Mouse (Mus musculus) midbrain, embryonic 13.5 days (tissue): ENCODE data around the gene Alg3. TPM values are rescaled to one million over a fixed set of nuclear protein-coding genes. Genes with fewer than 3 reads are reported as not detected.
A peak's percentile ranks its signal among the peaks of the same experiment; 100 is the strongest.

Source experiments
- ATAC-seq: fragments of 200-750 bp; cut with Nextera tagmentation; 2 replicates; pipeline ENCODE4 v1.8.0; 2017; ENCODE audit warnings: mild to moderate bottlenecking, moderate TSS enrichment, moderate library complexity
- H3K27ac ChIP-seq: fragments of 300-500 bp; sonication (generic); 2 replicates; pipeline ENCODE4 v1.5.1; 2015; ENCODE audit warnings: inconsistent platforms, mild to moderate bottlenecking, moderate library complexity
- H3K27me3 ChIP-seq: fragments of 300-500 bp; sonication (generic); 2 replicates; pipeline ENCODE4 v1.6.1; 2015; ENCODE audit warnings: mild to moderate bottlenecking, inconsistent platforms
- H3K36me3 ChIP-seq: fragments of 300-500 bp; sonication (generic); 2 replicates; pipeline ENCODE4 v1.6.1; 2015; ENCODE audit warnings: mild to moderate bottlenecking, inconsistent platforms
- H3K4me1 ChIP-seq: fragments of 300-500 bp; sonication (generic); replicated peaks from 2 replicates; pipeline ENCODE4 v1.6.1; 2015; ENCODE audit warnings: inconsistent platforms
- H3K4me2 ChIP-seq: fragments of 300-500 bp; sonication (generic); replicated peaks from 2 replicates; pipeline ENCODE4 v1.6.1; 2015; ENCODE audit warnings: moderate library complexity, mild to moderate bottlenecking, inconsistent platforms
- H3K4me3 ChIP-seq: fragments of 300-500 bp; sonication (generic); replicated peaks from 2 replicates; pipeline ENCODE4 v1.5.1; 2015; ENCODE audit warnings: mild to moderate bottlenecking, inconsistent platforms
- H3K9ac ChIP-seq: fragments of 300-500 bp; sonication (generic); replicated peaks from 2 replicates; pipeline ENCODE4 v1.6.1; 2015; ENCODE audit warnings: mild to moderate bottlenecking, inconsistent platforms
- H3K9me3 ChIP-seq: fragments of 300-500 bp; sonication (generic); 2 replicates; pipeline ENCODE4 v1.6.1; 2016; ENCODE audit warnings: mild to moderate bottlenecking, inconsistent platforms
- WGBS: fragments of 180-500 bp; shearing (Covaris S2); methylation state at CpG from one replicate; pipeline ENCODE4 v1.1.7; 2015; 5-methylcytosine and 5-hydroxymethylcytosine counted together
- polyA plus RNA-seq: library from polyadenylated mRNA; unstranded; fragments of >200 nt; fragmentation: Nextera tagmentation; extraction: Ambion mirVana; gene quantifications from 2 replicates; pipeline ENCODE4 v1.2.1, GENCODE M21; 2015

Gene Alg3
- polyA plus RNA-seq, result 40.6 and 43.5 TPM in 2 replicates

DNA sequence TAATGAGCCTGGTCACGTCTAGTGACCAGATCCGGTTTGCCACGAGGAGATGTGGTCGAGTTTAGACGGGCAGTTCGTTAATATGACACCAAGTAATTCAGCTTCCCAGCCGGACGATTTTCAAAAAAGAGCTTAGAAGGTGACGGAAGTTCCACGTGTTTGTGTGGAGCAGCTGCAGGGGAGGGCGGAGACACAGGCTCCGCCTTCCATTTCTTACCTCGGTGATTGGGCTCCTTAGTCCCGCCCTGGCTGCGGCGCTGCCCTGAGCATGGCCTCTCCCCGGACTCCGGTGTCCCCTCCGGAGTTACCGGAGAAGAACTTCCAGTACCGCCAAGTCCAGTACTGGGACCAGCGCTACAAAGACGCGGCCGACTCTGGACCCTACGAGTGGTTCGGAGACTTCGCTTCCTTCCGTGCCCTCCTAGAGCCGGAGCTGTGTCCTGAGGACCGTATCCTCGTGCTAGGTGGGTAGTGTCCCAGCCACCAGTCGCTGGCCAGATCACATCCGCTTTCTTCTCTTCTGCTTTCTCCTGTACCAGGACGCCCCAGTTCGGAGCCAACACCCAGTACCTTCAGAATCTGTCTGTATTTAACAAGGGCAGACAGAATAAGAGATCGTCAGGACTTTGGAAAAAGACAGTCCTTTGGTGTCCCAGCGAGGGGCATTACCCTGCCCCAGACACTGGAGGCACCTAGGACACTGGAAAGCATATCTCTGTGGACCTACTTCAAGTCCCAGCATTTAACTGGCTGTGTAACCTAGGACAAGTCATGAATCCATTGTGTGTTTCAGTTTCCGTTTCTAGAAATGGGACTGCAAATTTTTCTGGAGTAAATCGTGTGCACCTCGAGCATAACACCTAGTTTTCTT lies at the start of gene Alg3, which contains the start of the genes Eef1akmt4 and Gm49333:
Gene Alg3, minus strand, starts transcription at position 379 of the 871 bp plus-strand sequence.
Gene Eef1akmt4, plus strand, starts transcription at position 237 of the 871 bp plus-strand sequence.
Gene Gm49333, plus strand, starts transcription at position 254 of the 871 bp plus-strand sequence.
- H3K4me1 ChIP-seq, result peaks cover 32% of the 10 kb centered on the region
- H3K4me2 ChIP-seq, result peak within 1 kb of the TSS; percentile 91
- peak within 1 kb of the TSS; percentile 69 for H3K4me3 ChIP-seq
- WGBS, result 2% methylated on average over 41 of the region's 41 CpGs
- peak within 1 kb of the TSS; percentile 86 for H3K9ac ChIP-seq
- H3K36me3 ChIP-seq, result peaks cover 17% of the 10 kb centered on the region
- no peaks in the 10 kb centered on the region for H3K27me3 ChIP-seq
- no peaks in the 10 kb centered on the region for H3K9me3 ChIP-seq
- peak; percentile 96 for ATAC-seq
- peak within 1 kb of the TSS; percentile 86 for H3K27ac ChIP-seq

DNA sequence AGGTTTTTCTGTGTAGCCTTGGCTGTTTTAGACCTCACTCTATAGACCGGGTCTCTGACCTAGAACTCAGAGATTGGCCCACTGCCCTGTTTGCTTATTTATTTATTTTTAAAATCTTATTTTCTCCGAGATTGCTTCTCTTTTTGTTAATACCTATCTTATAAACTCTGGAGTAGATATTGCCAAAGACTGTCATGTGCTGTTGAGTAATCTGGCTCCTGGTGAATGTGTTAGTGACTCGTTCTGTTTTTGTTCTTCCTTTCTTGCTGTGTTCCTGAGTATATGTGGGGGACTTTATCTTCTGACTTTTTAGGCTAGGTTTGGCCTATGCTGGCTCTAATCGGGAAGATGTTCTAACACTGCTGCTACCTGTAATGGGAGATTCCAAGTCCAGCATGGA lies 46.1 kb upstream of the Alg3 start:
- Histone ChIP-seq H3K36me3 (peaks cover 83% of the 10 kb centered on the region), H3K9me3 (no peaks in the 10 kb centered on the region), H3K27ac (no peak overlapping the region), H3K4me1 (peaks cover 10% of the 10 kb centered on the region), H3K9ac (no peak overlapping the region), H3K27me3 (no peaks in the 10 kb centered on the region), H3K4me3 (no peak overlapping the region), H3K4me2 (no peak overlapping the region)
- 96% methylated on average over 4 of the region's 4 CpGs for WGBS
- no peak for ATAC-seq

DNA sequence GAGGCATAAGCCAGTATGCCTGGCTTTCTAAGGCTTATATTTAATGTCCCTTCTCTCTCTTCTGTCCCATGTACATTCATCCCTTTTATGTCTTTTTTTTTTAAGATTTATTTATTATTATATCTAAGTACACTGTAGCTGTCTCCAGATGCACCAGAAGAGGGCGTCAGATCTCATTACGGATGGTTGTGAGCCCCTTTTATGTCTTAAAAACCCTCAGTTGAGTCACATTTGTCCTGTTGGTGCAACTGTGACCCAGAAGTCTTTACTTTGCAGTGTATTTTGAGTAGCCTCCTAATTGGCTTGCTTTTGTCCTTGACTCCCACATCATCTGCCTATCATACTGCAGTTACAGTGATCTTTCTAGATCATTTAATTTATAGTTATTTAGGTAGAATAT lies 41.8 kb upstream of the Alg3 start:
- H3K4me1 ChIP-seq, result peaks cover 22% of the 10 kb centered on the region
- H3K9ac ChIP-seq, result no peak overlapping the region; the same call in 1 of the 2 replicates
- peak overlapping the region; percentile 81 for H3K4me2 ChIP-seq
- no peak overlapping the region for H3K27ac ChIP-seq
- H3K4me3 ChIP-seq, result 0 out of 2 replicates have a peak overlapping the region, but pooled peaks have one; percentile 90
- H3K36me3 ChIP-seq, result peaks cover 41% of the 10 kb centered on the region
- no peak for ATAC-seq
- H3K9me3 ChIP-seq, result no peaks in the 10 kb centered on the region
- no peaks in the 10 kb centered on the region for H3K27me3 ChIP-seq
- 62% methylated on average over 2 of the region's 2 CpGs for WGBS

DNA sequence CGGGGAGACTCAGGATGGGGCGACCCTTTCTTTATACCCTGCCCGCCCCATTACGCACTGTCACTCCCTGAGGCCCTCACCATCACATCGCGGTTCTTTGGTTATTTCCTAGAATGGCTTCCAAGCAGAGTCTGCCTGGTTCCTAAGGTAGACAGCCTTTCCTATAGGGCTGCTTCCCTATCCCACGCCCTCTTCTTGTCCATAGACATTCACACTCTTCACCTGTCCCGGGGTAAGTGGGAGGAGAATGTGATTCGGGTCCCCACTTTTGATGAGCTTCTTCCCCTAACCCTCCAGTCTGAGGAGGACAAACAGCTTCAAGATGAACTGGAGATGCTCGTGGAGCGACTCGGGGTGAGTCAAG lies 40.4 kb upstream of the Alg3 start:
- ATAC-seq, result no peak
- WGBS, result 13% methylated on average over 12 of the region's 12 CpGs
- no peaks in the 10 kb centered on the region for H3K9me3 ChIP-seq
- no peaks in the 10 kb centered on the region for H3K27me3 ChIP-seq
- peak overlapping the region; percentile 81 for H3K4me2 ChIP-seq
- H3K4me1 ChIP-seq, result peaks cover 22% of the 10 kb centered on the region
- peak overlapping the region; percentile 90 for H3K9ac ChIP-seq
- H3K4me3 ChIP-seq, result peak overlapping the region; percentile 90
- peaks cover 27% of the 10 kb centered on the region for H3K36me3 ChIP-seq
- H3K27ac ChIP-seq, result peak overlapping the region; percentile 73

DNA sequence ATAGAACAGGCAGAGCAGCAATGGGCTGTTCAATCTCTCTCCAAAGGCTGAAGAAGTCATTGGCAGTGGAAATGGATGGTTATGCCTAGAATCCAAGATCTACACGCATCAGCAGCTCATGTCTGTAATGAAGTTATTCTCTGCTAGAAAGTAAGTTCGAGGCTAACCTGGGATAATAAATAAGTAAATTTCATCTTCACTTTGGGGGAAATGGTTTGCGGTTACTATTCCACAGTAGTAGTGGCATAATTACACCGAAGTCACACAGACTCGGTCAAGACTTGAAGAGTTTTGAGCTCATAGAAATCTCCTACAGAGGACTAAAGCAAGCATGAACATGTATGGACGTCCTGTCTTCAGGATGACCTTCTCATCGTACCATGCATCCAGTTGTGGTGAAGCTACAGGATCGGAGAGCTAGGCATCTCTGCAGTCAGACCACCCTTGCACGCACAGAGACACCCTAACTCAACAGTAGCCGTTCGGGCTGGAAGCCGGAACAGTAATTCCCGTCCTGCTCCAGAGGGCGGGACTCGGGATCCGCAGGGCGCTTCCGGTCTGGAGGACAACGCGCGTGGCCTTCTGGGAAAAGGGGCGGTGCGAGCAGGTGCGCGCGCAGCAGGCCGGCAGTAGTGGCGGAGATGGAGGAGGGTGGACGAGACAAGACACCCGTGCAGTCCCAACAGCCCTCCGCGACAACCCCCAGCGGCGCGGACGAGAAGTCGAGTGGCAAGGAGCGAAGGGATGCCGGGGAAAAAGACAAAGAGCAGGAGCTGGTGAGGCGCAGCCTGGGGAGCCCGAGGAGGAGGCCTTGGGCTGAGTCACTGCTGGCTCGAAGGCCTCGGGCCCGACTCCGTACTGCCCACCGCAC lies 39.8 kb upstream of the Alg3 start, which contains the start of gene Psmd2:
Gene Psmd2, plus strand, starts transcription at position 577 of the 871 bp plus-strand sequence.
- ATAC-seq, result peak; percentile 98
- no peaks in the 10 kb centered on the region for H3K27me3 ChIP-seq
- WGBS, result 3% methylated on average over 46 of the region's 46 CpGs
- H3K27ac ChIP-seq, result peak within 1 kb of the TSS; percentile 84
- peaks cover 21% of the 10 kb centered on the region for H3K36me3 ChIP-seq
- peak within 1 kb of the TSS; percentile 90 for H3K9ac ChIP-seq
- H3K4me3 ChIP-seq, result peak within 1 kb of the TSS; percentile 90
- H3K4me2 ChIP-seq, result peak within 1 kb of the TSS; percentile 81
- H3K4me1 ChIP-seq, result peaks cover 22% of the 10 kb centered on the region
- no peaks in the 10 kb centered on the region for H3K9me3 ChIP-seq

DNA sequence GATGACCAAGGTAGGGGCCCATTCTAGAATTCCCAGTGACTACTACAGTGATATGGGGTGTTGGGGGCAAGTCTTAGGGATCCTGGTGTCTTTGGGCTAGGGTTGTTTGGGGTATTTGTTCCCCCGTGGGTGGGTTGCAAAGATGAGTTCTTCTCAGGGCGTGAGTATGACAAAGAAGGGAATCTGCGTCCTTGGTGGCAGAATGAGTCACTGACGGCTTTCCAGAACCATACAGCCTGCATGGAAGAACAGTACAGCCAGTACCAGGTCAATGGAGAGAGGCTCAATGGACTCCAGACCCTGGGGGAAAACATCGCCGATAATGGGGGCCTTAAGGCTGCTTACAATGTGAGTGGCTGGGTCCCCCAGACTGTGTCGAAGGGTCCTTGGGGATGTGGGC lies 32.4 kb upstream of the Alg3 start:
- ATAC-seq, result no peak
- Histone ChIP-seq H3K27ac (no peak overlapping the region), H3K9me3 (no peaks in the 10 kb centered on the region), H3K9ac (no peak overlapping the region; the same call in 1 of the 2 replicates), H3K36me3 (peaks cover 7% of the 10 kb centered on the region; the same call in 1 of the 2 replicates), H3K4me2 (no peak overlapping the region), H3K27me3 (no peaks in the 10 kb centered on the region), H3K4me3 (no peak overlapping the region), H3K4me1 (no peaks in the 10 kb centered on the region)
- WGBS, result 86% methylated on average over 7 of the region's 7 CpGs

DNA sequence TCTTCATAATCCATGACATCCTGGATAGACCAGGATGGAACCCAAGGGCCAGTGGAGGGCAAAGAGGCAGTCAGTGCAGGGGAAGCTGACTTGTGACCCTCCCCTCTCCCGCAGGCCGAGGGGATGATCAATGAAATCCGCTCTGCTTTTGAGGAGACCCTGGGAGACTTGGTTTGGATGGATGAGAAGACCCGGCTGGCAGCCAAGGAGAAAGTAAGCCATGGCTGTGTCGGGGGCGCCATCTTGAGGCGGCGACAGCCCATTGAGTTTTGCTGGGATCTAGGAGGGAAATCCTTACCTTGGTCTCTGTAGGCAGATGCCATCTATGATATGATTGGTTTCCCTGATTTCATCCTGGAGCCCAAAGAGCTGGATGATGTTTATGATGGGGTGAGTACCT lies 30.6 kb upstream of the Alg3 start:
- H3K27me3 ChIP-seq, result no peaks in the 10 kb centered on the region
- H3K27ac ChIP-seq, result no peak overlapping the region
- no peak overlapping the region for H3K9ac ChIP-seq
- no peak overlapping the region for H3K4me2 ChIP-seq
- H3K9me3 ChIP-seq, result no peaks in the 10 kb centered on the region
- H3K4me3 ChIP-seq, result no peak overlapping the region
- H3K36me3 ChIP-seq, result peaks cover 7% of the 10 kb centered on the region; the same call in 1 of the 2 replicates
- 0 out of 2 replicates have a peak, but pooled peaks cover 4% of the 10 kb centered on the region for H3K4me1 ChIP-seq
- 2% methylated on average over 8 of the region's 8 CpGs for WGBS
- ATAC-seq, result peak; percentile 76; the same call in 1 of the 2 replicates

DNA sequence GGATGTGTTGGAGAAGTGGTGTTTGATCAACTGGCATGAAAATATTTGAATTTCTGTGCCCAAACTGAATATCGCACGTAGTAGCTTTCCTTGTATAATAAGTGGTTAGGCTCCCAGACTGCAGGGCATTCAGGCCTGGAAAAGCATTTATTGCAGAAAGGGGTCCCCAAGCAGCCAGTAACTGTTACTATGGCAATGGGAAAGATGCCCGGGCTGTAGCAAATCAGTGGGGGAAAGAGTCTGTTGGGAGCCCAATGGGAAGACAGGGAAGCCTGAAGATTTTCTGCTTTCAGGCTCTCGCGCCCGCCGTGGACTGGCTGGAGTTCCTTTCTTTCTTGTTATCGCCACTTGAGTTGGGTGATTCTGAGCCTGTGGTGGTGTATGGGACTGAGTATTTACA lies 26.8 kb upstream of the Alg3 start:
- 76% methylated on average over 8 of the region's 8 CpGs for WGBS
- H3K27me3 ChIP-seq, result no peaks in the 10 kb centered on the region
- H3K9ac ChIP-seq, result no peak overlapping the region
- H3K4me3 ChIP-seq, result no peak overlapping the region
- H3K9me3 ChIP-seq, result no peaks in the 10 kb centered on the region
- no peaks in the 10 kb centered on the region for H3K36me3 ChIP-seq
- H3K4me2 ChIP-seq, result no peak overlapping the region
- ATAC-seq, result no peak
- no peak overlapping the region for H3K27ac ChIP-seq
- H3K4me1 ChIP-seq, result 0 out of 2 replicates have a peak, but pooled peaks cover 4% of the 10 kb centered on the region

DNA sequence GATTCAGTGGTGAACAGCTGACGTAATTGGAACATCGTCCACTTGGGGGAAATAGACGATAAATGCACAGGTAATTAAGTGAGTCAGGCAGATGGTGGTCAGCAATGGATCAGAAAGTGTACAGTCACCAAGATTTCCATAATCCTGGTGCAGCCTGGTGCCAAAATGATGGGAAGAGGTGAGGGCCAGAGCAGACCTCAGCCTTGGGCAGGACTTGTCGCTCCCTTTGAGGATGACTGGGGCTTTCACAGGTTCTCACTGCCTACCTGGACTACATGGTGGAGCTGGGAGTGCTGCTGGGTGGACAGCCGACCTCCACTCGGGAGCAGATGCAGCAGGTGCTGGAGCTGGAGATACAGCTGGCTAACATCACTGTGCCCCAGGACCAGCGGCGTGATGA lies 25.9 kb upstream of the Alg3 start:
- H3K36me3 ChIP-seq, result peaks cover 5% of the 10 kb centered on the region; the same call in 1 of the 2 replicates
- no peaks in the 10 kb centered on the region for H3K9me3 ChIP-seq
- 86% methylated on average over 8 of the region's 8 CpGs for WGBS
- 0 out of 2 replicates have a peak, but pooled peaks cover 4% of the 10 kb centered on the region for H3K4me1 ChIP-seq
- no peak overlapping the region for H3K9ac ChIP-seq
- H3K4me2 ChIP-seq, result no peak overlapping the region
- no peak for ATAC-seq
- H3K27me3 ChIP-seq, result no peaks in the 10 kb centered on the region
- no peak overlapping the region for H3K27ac ChIP-seq
- no peak overlapping the region for H3K4me3 ChIP-seq

DNA sequence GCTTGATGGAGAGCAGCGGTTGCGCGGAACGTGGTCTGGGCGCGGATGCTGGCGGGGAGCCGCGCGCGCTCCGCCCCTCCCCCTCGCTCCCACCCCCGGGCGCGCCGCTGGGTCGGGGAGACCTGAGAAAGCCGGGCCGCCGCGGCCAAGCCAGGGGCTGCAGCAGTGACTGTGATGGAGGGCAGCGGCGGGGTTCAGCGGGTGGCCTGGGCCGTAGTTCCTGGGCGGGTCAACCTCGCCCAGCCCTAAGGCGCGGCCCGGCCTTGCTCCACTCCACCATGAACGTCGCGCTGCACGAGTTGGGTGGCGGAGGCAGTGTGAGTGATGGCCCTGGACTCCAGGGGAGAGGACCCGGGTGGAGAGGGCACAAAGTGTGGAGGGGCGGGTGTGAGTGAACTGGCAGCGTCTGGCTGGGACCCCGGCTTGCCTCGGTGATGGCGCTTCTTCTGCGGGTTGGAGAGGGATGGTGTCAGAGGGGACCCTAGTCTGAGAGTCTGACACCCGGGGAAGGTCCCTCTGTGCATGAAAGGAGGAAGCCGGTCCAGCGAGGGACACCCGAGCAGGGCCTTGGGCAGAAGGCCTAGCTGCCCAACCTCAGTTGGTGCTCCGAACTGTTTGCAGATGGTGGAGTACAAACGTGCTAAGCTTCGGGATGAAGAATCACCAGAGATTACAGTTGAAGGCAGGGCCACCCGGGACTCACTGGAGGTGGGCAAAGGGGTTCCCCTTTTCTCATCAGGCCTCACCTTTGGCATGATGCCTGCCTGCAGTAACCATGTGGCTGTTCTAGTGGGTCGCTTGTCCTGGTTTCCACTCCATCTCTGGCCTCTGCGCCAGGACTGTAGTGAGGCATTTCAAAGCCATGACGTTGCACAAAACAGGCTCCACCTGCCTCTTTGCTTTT lies 18.4 kb upstream of the Alg3 start, which contains the start of gene Ece2:
Gene Ece2, plus strand, starts transcription at position 98 of the 904 bp plus-strand sequence.
- Histone ChIP-seq H3K4me2 (peak within 1 kb of the TSS; percentile 94), H3K9ac (peak within 1 kb of the TSS; percentile 82), H3K4me1 (peaks cover 17% of the 10 kb centered on the region), H3K9me3 (no peaks in the 10 kb centered on the region), H3K4me3 (peak within 1 kb of the TSS; percentile 66), H3K27ac (no peak within 1 kb of the TSS), H3K27me3 (peaks cover 6% of the 10 kb centered on the region; the same call in 1 of the 2 replicates), H3K36me3 (peaks cover 7% of the 10 kb centered on the region; the same call in 1 of the 2 replicates)
- peak; percentile 71 for ATAC-seq
- WGBS, result 8% methylated on average over 53 of the region's 54 CpGs
